Mouse (Mus musculus): ENCODE results near the gene Hipk2. TPM values are rescaled to one million over a fixed set of nuclear protein-coding genes. Genes with fewer than 3 reads are reported as not detected.

Hipk2 gene
- polyA plus RNA-seq, 1 experiment from 2014 or later = 37.5 TPM

GRCm38 (mm10) chr6:38796388-38796787, 79.6 kb downstream of the Hipk2 start:
- 87% methylated on average over 1 of the region's 1 CpGs for WGBS
- H3K27me3 ChIP-seq = no peaks in the 10 kb centered on the region
- ATAC-seq (ENCODE audit: low FRiP score) = no peak

DNA sequence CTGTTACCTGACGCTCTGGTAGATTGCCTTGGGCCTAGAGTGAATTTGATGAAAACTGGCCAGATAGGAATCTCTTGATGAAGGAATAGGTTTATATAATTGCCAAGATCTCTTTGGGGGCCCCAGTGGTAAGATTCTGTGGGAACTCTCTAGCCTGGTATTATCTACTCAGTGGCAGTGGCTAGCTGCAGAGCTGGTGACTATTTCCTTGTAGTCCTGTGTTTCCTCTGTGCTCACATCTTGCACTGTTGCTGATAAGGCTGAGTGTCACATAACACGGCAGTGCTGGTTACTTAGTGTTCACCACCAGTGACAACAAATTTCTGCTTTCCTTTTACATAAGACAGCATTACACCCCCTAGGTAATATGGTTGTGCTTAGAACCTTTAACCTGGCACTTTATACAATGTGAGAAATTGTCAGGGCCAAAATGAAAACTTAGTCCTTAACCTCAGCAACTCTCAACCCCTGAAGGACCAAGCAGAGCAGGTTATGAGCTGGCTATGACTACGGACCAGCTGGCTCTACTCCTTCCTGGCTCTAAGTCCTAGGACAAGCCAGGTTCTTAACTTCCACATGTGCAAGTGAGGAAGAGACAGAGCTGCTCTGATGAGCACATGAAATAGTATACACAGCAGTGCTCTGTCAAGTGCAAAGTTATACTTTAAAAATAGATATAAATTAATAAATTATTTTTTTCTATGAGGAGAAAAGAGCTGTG, 80.7 kb downstream of the Hipk2 start:
- H3K4me3 ChIP-seq = no peak overlapping the region
- H3K4me1 ChIP-seq = no peaks in the 10 kb centered on the region
- H3K9me3 ChIP-seq (replicated peaks) = no peaks in the 10 kb centered on the region
- ATAC-seq (ENCODE audit: low FRiP score) = no peak
- H3K9ac ChIP-seq = no peak overlapping the region
- no peak overlapping the region for H3K27ac ChIP-seq
- 91% methylated on average over 3 of the region's 3 CpGs for WGBS
- no peaks in the 10 kb centered on the region; the same call in 1 of the 2 replicates for H3K36me3 ChIP-seq
- H3K4me2 ChIP-seq (replicated peaks) = no peak overlapping the region
- H3K27me3 ChIP-seq = no peaks in the 10 kb centered on the region

More at GRCm38 (mm10) chr6:38796388-38796787, 79.6 kb downstream of the Hipk2 start:
- Histone ChIP-seq H3K9me3 (replicated peaks) (no peaks in the 10 kb centered on the region), H3K27ac (no peak overlapping the region), H3K9ac (no peak overlapping the region), H3K4me3 (no peak overlapping the region), H3K4me1 (0 out of 2 replicates have a peak, but pooled peaks cover 3% of the 10 kb centered on the region), H3K4me2 (replicated peaks) (no peak overlapping the region), H3K36me3 (no peaks in the 10 kb centered on the region; the same call in 1 of the 2 replicates)

DNA sequence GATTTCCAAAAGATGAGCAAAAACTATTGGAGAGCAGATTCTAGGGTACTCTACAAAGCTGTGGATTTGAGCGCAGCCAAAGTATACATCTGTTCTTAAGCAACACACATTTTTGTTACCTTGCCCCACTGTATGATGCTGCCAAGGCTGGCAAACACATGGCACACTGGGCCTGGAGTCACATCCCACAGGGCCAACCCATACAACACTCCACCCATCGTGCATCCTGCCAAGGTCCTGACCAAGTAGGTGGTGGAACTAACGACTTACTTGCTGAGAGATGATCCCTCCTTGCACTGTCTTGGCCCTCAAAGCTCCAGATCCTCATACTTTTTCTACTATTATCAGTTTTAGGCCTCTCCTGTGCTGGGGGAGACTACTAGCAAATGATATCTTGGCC, 83.0 kb downstream of the Hipk2 start:
- 87% methylated on average over 3 of the region's 3 CpGs for WGBS
- no peak overlapping the region for H3K9ac ChIP-seq
- ATAC-seq (ENCODE audit: low FRiP score) = no peak
- no peak overlapping the region for H3K4me2 ChIP-seq (replicated peaks)
- no peaks in the 10 kb centered on the region; the same call in 1 of the 2 replicates for H3K36me3 ChIP-seq
- no peaks in the 10 kb centered on the region for H3K9me3 ChIP-seq (replicated peaks)
- no peak overlapping the region for H3K4me3 ChIP-seq
- H3K4me1 ChIP-seq = 0 out of 2 replicates have a peak, but pooled peaks cover 2% of the 10 kb centered on the region
- H3K27me3 ChIP-seq = no peaks in the 10 kb centered on the region
- H3K27ac ChIP-seq = no peak overlapping the region

- Histone ChIP-seq H3K4me1 (peaks cover 9% of the 10 kb centered on the region; the same call in 1 of the 2 replicates), H3K4me3 (no peak overlapping the region), H3K4me2 (replicated peaks) (no peak overlapping the region), H3K36me3 (no peaks in the 10 kb centered on the region; the same call in 1 of the 2 replicates), H3K27me3 (no peaks in the 10 kb centered on the region), H3K27ac (no peak overlapping the region), H3K9ac (no peak overlapping the region), H3K9me3 (replicated peaks) (no peaks in the 10 kb centered on the region)
- no peak for ATAC-seq (ENCODE audit: low FRiP score)
- 86% methylated on average over 5 of the region's 5 CpGs for WGBS
Observed at GRCm38 (mm10) chr6:38789221-38789810, 86.6 kb downstream of the Hipk2 start.

DNA sequence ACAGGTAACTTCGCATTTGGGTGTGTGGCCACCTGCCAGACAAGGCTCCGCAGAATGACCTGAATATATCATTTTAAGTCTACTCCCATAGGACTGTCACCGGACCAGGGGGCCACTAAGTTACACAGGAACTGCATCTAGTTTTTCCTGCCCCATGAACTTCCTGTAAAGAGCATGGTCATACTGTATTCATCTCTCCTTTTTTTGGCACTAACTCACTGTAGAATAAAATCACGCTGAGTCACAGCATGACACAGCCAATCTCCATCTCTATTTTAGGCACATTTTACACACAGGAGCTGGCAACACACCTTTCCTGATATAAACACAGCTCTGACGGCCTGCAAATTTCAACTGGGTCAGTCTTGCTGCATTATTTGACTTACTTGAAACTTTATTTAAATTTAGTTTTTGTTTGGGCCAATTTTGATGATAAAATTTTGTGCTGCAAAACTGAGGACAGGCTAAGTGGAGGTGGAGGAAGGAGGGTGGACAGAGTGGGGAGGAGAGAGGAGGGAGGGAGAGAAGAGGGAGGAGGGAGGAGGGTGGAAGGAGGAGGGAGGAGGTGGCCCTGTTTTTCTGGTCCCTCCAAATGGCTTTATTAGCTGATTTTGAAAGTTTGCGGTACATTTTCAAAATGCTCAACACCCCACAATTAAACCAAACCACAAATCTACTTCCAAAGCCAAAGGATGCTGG, 88.0 kb downstream of the Hipk2 start:
- Histone ChIP-seq H3K9ac (no peak overlapping the region), H3K4me2 (replicated peaks) (no peak overlapping the region), H3K27me3 (no peaks in the 10 kb centered on the region), H3K27ac (no peak overlapping the region), H3K9me3 (replicated peaks) (no peaks in the 10 kb centered on the region), H3K36me3 (no peaks in the 10 kb centered on the region; the same call in 1 of the 2 replicates), H3K4me3 (no peak overlapping the region), H3K4me1 (peaks cover 9% of the 10 kb centered on the region; the same call in 1 of the 2 replicates)
- ATAC-seq (ENCODE audit: low FRiP score) = no peak
- WGBS = 91% methylated on average over 6 of the region's 6 CpGs

DNA sequence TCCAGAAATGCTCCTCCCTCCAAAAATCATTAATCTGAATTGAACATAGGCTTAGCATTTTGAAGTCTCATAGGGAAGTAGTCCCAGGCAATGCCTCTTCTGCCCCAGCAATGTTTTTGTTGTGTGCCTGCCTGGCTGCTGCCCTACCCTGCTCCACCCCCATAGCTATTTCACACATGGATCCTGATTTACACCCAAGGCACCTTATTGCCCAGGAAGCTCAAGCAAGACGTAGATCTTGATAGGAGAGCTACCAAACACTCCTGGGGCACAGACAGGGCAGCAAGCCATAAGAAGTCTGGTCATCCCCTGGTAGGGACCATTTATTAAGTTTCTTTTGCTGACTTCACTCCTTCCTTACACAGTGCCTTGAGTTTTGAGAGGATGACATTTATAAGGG, 88.8 kb downstream of the Hipk2 start:
- no peak for ATAC-seq (ENCODE audit: low FRiP score)
- H3K27ac ChIP-seq = no peak overlapping the region
- 53% methylated on average over 1 of the region's 1 CpGs for WGBS

DNA sequence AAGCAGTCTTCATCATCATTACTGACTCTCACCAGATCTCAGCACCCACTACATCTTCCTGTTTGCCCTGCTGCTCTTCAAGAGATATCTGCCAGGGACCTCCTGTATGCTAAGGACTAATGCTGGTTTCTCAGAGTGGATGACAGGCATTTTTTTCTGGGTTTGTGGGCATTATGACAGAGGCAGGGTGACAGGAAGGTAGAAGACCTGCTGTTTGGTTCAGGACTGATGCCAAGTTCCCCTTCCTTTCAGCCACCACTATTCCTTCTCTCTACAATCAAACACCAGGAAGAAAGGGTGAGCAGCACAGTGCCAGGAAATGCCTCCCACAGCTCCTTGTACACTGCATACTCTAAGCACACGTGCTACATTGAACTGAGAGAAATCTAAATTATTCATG, 90.2 kb downstream of the Hipk2 start:
- Histone ChIP-seq H3K27ac (no peak overlapping the region), H3K4me1 (peaks cover 9% of the 10 kb centered on the region; the same call in 1 of the 2 replicates), H3K4me3 (no peak overlapping the region), H3K4me2 (replicated peaks) (no peak overlapping the region), H3K9ac (no peak overlapping the region), H3K36me3 (0 out of 2 replicates have a peak, but pooled peaks cover 2% of the 10 kb centered on the region), H3K9me3 (replicated peaks) (no peaks in the 10 kb centered on the region), H3K27me3 (no peaks in the 10 kb centered on the region)
- 77% methylated on average over 1 of the region's 1 CpGs for WGBS
- ATAC-seq (ENCODE audit: low FRiP score) = no peak

More for the DNA sequence above, 88.8 kb downstream of the Hipk2 start:
- Histone ChIP-seq H3K27me3 (no peaks in the 10 kb centered on the region), H3K4me2 (replicated peaks) (no peak overlapping the region), H3K36me3 (peaks cover 2% of the 10 kb centered on the region; the same call in 1 of the 2 replicates), H3K4me3 (no peak overlapping the region), H3K9me3 (replicated peaks) (no peaks in the 10 kb centered on the region), H3K4me1 (peaks cover 9% of the 10 kb centered on the region; the same call in 1 of the 2 replicates), H3K9ac (no peak overlapping the region)

- Histone ChIP-seq H3K36me3 (0 out of 2 replicates have a peak, but pooled peaks cover 2% of the 10 kb centered on the region), H3K9me3 (replicated peaks) (no peaks in the 10 kb centered on the region), H3K4me2 (replicated peaks) (no peak overlapping the region), H3K4me1 (no peaks in the 10 kb centered on the region), H3K27me3 (no peaks in the 10 kb centered on the region), H3K4me3 (no peak overlapping the region), H3K9ac (no peak overlapping the region), H3K27ac (no peak overlapping the region)
- no peak for ATAC-seq (ENCODE audit: low FRiP score)
- 95% methylated on average over 7 of the region's 7 CpGs for WGBS
Observed at GRCm38 (mm10) chr6:38779411-38779810, 96.6 kb downstream of the Hipk2 start.

GRCm38 (mm10) chr6:38778887-38779286, 97.1 kb downstream of the Hipk2 start:
- Histone ChIP-seq H3K9me3 (replicated peaks) (no peaks in the 10 kb centered on the region), H3K4me2 (replicated peaks) (no peak overlapping the region), H3K4me3 (no peak overlapping the region), H3K4me1 (no peaks in the 10 kb centered on the region), H3K27me3 (no peaks in the 10 kb centered on the region), H3K9ac (no peak overlapping the region), H3K36me3 (0 out of 2 replicates have a peak, but pooled peaks cover 2% of the 10 kb centered on the region), H3K27ac (no peak overlapping the region)
- ATAC-seq (ENCODE audit: low FRiP score) = no peak

DNA sequence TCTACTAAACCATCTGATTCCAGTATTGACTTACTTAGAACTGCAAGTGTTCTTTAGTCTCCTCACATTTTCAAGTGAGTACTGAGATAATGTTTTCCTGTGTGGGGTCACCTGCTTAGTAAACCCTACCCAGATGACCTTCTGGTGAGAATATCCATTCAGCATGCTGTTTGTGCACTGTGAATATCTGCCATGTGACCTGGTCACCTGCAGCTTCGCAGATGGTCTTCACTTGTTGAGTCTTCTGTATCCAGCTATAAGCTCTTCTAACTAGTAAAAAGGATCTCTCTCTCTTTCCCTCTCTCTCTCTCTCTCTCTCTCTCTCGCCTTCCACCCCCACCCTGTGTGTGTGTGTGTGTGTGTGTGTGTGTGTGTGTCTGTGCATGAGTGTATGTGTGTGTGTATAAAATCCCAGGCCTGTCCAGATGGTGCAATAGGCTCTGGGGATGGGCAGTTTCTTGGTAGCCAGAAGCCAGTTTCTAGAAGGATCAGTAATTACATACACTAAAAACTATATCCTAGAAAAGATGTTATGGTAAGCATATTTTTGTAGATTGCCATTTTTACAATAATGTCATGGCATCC, 99.9 kb downstream of the Hipk2 start:
- no peak overlapping the region for H3K4me2 ChIP-seq (replicated peaks)
- no peaks in the 10 kb centered on the region for H3K4me1 ChIP-seq
- no peak overlapping the region for H3K4me3 ChIP-seq
- ATAC-seq (ENCODE audit: low FRiP score) = no peak
- H3K36me3 ChIP-seq = no peaks in the 10 kb centered on the region
- H3K9me3 ChIP-seq (replicated peaks) = no peaks in the 10 kb centered on the region
- WGBS = 89% methylated on average over 2 of the region's 2 CpGs
- no peak overlapping the region for H3K9ac ChIP-seq
- no peaks in the 10 kb centered on the region for H3K27me3 ChIP-seq
- H3K27ac ChIP-seq = no peak overlapping the region

DNA sequence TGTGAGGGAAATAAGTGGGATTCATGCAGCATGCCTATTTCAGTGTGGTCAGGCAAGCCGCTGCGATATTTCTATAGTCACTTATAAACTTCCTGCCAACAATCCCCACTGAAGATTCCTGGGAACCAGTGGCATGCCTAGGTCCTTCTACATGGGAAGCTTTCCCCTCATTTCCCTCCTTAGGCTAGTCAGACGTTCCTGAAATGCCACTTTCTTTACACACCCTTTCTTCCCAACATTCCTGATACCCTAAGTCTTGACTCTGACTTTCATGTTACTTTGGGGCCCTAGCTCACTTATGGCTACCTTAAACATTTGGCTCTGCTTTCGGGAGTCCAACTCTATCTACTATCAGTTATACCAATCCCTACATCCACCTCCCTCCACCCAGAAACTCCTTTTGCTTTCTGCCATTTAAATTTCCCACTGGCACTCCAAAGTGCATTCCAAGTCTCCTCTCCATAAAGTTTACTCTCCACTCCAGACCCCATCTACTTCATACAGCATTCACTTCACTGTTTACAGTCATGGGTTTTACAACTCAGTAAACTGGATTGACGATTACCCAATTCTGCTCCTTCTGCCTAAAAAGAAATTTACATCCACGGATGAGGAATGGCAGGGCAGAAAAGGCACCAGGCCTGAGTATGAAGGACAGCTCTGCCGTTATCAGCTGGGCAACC, 103.0 kb downstream of the Hipk2 start:
- no peak for ATAC-seq (ENCODE audit: low FRiP score)
- no peak overlapping the region for H3K9ac ChIP-seq
- H3K9me3 ChIP-seq (replicated peaks) = no peaks in the 10 kb centered on the region
- H3K27me3 ChIP-seq = no peaks in the 10 kb centered on the region
- H3K4me3 ChIP-seq = no peak overlapping the region
- peaks cover 4% of the 10 kb centered on the region; the same call in 1 of the 2 replicates for H3K4me1 ChIP-seq
- H3K4me2 ChIP-seq (replicated peaks) = no peak overlapping the region
- WGBS = 92% methylated on average over 7 of the region's 7 CpGs
- H3K27ac ChIP-seq = no peak overlapping the region
- H3K36me3 ChIP-seq = no peaks in the 10 kb centered on the region

Measured in hindbrain, embryonic 12.5 days (tissue).